Mouse (Mus musculus) layer of hippocampus, postnatal 25 days (tissue): ENCODE measurements around the gene Gpi1. TPM values are rescaled to one million over a fixed set of nuclear protein-coding genes. Genes with fewer than 3 reads are reported as not detected.
A peak's percentile ranks its signal among the peaks of the same experiment; 100 is the strongest.

Experiments
- DNase-seq, 2 experiments: peaks; one replicate each; pipeline ENCODE4 v3.0.0; 2022; ENCODE audit warnings: mixed read lengths in 2 of 2, low spot score in 1 of 2; ENCODE audit errors: extremely low spot score in 1 of 2
- total RNA-seq, 2 experiments: library from RNA; stranded (reverse); gene quantifications; 2 replicates each; pipeline ENCODE4 v1.2.3; 2021

Gene Gpi1
- total RNA-seq = 100 to 1,000 TPM; 725 to 726 TPM

- DNase-seq = peak; percentile 70 to 76
These were observed at the start of gene Gpi1 for GRCm38 (mm10) chr7:34230116-34230515. Gene Gpi1, minus strand, starts transcription at chr7:34230336.

- no peak for DNase-seq
These were observed 47.5 kb upstream of the Gpi1 start for GRCm38 (mm10) chr7:34277656-34278055.

GRCm38 (mm10) chr7:34276066-34276465, 45.9 kb upstream of the Gpi1 start:
- no peak for DNase-seq

- no peak for DNase-seq
These were observed 42.3 kb upstream of the Gpi1 start for GRCm38 (mm10) chr7:34272465-34272864.

- no peak for DNase-seq
These were observed 38.3 kb upstream of the Gpi1 start for GRCm38 (mm10) chr7:34268463-34268862.

GRCm38 (mm10) chr7:34266421-34266820, 36.3 kb upstream of the Gpi1 start:
- DNase-seq = no peak

GRCm38 (mm10) chr7:34265876-34266346, 35.8 kb upstream of the Gpi1 start:
- DNase-seq = peak in 1 of 2 experiments; percentile 64

GRCm38 (mm10) chr7:34263437-34263836, 33.3 kb upstream of the Gpi1 start:
- no peak for DNase-seq

- DNase-seq = no peak
These were observed 28.3 kb upstream of the Gpi1 start for GRCm38 (mm10) chr7:34258407-34258806.

GRCm38 (mm10) chr7:34257279-34257678, 27.1 kb upstream of the Gpi1 start:
- no peak for DNase-seq

- DNase-seq = no peak
These were observed 25.8 kb upstream of the Gpi1 start for GRCm38 (mm10) chr7:34255916-34256315.

- DNase-seq = no peak
These were observed 25.0 kb upstream of the Gpi1 start for GRCm38 (mm10) chr7:34255137-34255536.

- DNase-seq = no peak
These were observed 21.9 kb upstream of the Gpi1 start for GRCm38 (mm10) chr7:34252030-34252429.

GRCm38 (mm10) chr7:34250738-34251137, 20.6 kb upstream of the Gpi1 start, which contains the start of gene Gm6096:
Gene Gm6096, plus strand, starts transcription at chr7:34251038.
- DNase-seq = no peak

- no peak for DNase-seq
These were observed 16.8 kb upstream of the Gpi1 start for GRCm38 (mm10) chr7:34246870-34247499.

GRCm38 (mm10) chr7:34242176-34242575, 12.0 kb upstream of the Gpi1 start:
- DNase-seq = peak in 1 of 2 experiments; percentile 48

GRCm38 (mm10) chr7:34238086-34238485, 8.0 kb upstream of the Gpi1 start:
- DNase-seq = no peak

- no peak for DNase-seq
These were observed 5.5 kb upstream of the Gpi1 start for GRCm38 (mm10) chr7:34235602-34236001.

GRCm38 (mm10) chr7:34234610-34235561, 4.8 kb upstream of the Gpi1 start:
- DNase-seq = no peak

- peak; percentile 98 for DNase-seq
These were observed 3.9 kb upstream of the Gpi1 start for GRCm38 (mm10) chr7:34233909-34234609.
